Mouse (Mus musculus): ENCODE results near the gene Ints1. TPM values are rescaled to one million over a fixed set of nuclear protein-coding genes. Genes with fewer than 3 reads are reported as not detected.

The Ints1 gene
- polyA plus RNA-seq, 1 experiment from 2014 or later, result 35.4 TPM

- WGBS, result 75% methylated on average over 7 of the region's 7 CpGs
- no peaks in the 10 kb centered on the region for H3K36me3 ChIP-seq (ENCODE audit: control insufficient read depth, insufficient read depth, low read length)
These were observed 56.5 kb downstream of the Ints1 start for GRCm38 (mm10) chr5:139718949-139719348.

GRCm38 (mm10) chr5:139718540-139718939 lies 56.9 kb downstream of the Ints1 start:
- Histone ChIP-seq H3K4me2 (ENCODE audit: low read depth, low read length) (no peak overlapping the region), H3K9me3 (ENCODE audit: control insufficient read depth, low read length) (no peaks in the 10 kb centered on the region), H3K4me3 (ENCODE audit: low read depth, low read length) (no peak overlapping the region), H3K27ac (ENCODE audit: low read depth, low read length) (no peak overlapping the region), H3K27me3 (ENCODE audit: control insufficient read depth, insufficient read depth, low read length) (no peaks in the 10 kb centered on the region), H3K36me3 (ENCODE audit: control insufficient read depth, insufficient read depth, low read length) (no peaks in the 10 kb centered on the region), H3K9ac (replicated peaks; ENCODE audit: low read depth, low read length) (no peak overlapping the region), H3K4me1 (ENCODE audit: control insufficient read depth, insufficient read depth, low read length) (no peaks in the 10 kb centered on the region)
- 56% methylated on average over 6 of the region's 6 CpGs for WGBS
- ATAC-seq (ENCODE audit: low read depth), result no peak

More at GRCm38 (mm10) chr5:139718949-139719348, 56.5 kb downstream of the Ints1 start:
- Histone ChIP-seq H3K9ac (replicated peaks; ENCODE audit: low read depth, low read length) (no peak overlapping the region), H3K4me3 (ENCODE audit: low read depth, low read length) (no peak overlapping the region), H3K9me3 (ENCODE audit: control insufficient read depth, low read length) (no peaks in the 10 kb centered on the region), H3K4me1 (ENCODE audit: control insufficient read depth, insufficient read depth, low read length) (no peaks in the 10 kb centered on the region), H3K27me3 (ENCODE audit: control insufficient read depth, insufficient read depth, low read length) (no peaks in the 10 kb centered on the region), H3K27ac (ENCODE audit: low read depth, low read length) (no peak overlapping the region), H3K4me2 (ENCODE audit: low read depth, low read length) (no peak overlapping the region)
- ATAC-seq (ENCODE audit: low read depth), result no peak

GRCm38 (mm10) chr5:139717723-139718122 lies 57.8 kb downstream of the Ints1 start:
- H3K9me3 ChIP-seq (ENCODE audit: control insufficient read depth, low read length), result no peaks in the 10 kb centered on the region
- 100% methylated on average over 2 of the region's 2 CpGs for WGBS
- no peaks in the 10 kb centered on the region for H3K36me3 ChIP-seq (ENCODE audit: control insufficient read depth, insufficient read depth, low read length)
- no peak overlapping the region for H3K9ac ChIP-seq (replicated peaks; ENCODE audit: low read depth, low read length)
- no peak overlapping the region for H3K4me2 ChIP-seq (ENCODE audit: low read depth, low read length)
- no peak overlapping the region for H3K4me3 ChIP-seq (ENCODE audit: low read depth, low read length)
- H3K27ac ChIP-seq (ENCODE audit: low read depth, low read length), result no peak overlapping the region
- no peak for ATAC-seq (ENCODE audit: low read depth)
- no peaks in the 10 kb centered on the region for H3K4me1 ChIP-seq (ENCODE audit: control insufficient read depth, insufficient read depth, low read length)
- no peaks in the 10 kb centered on the region for H3K27me3 ChIP-seq (ENCODE audit: control insufficient read depth, insufficient read depth, low read length)

DNA sequence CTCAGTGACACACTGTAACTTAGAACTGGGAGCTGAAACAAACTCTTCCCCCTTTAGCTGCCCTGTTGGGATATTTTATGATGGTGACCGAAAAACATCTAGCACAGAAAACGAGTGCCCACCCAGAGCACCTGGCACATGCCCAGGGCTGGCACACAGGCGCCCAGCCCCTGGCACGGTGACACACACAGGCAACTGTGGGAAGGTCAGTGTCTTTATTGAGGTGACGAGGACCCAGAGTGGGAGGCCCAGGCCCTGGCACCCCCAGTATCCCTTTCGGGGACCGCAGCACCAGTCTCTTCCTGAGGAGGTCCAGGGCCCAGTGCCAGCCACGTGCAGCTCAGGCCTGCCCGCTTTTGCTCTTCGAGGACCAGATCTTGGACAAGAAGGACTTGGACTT lies 69.0 kb downstream of the Ints1 start:
- Histone ChIP-seq H3K27ac (ENCODE audit: low read depth, low read length) (no peak overlapping the region), H3K4me1 (ENCODE audit: control insufficient read depth, insufficient read depth, low read length) (no peaks in the 10 kb centered on the region), H3K9me3 (ENCODE audit: control insufficient read depth, low read length) (no peaks in the 10 kb centered on the region), H3K4me3 (ENCODE audit: low read depth, low read length) (no peak overlapping the region), H3K9ac (replicated peaks; ENCODE audit: low read depth, low read length) (no peak overlapping the region), H3K27me3 (ENCODE audit: control insufficient read depth, insufficient read depth, low read length) (no peaks in the 10 kb centered on the region), H3K36me3 (ENCODE audit: control insufficient read depth, insufficient read depth, low read length) (no peaks in the 10 kb centered on the region), H3K4me2 (ENCODE audit: low read depth, low read length) (no peak overlapping the region)
- ATAC-seq (ENCODE audit: low read depth), result no peak
- WGBS, result 94% methylated on average over 10 of the region's 10 CpGs

- ATAC-seq (ENCODE audit: low read depth), result no peak
These were observed 72.6 kb downstream of the Ints1 start for GRCm38 (mm10) chr5:139702905-139703304.

GRCm38 (mm10) chr5:139702236-139702635 lies 73.2 kb downstream of the Ints1 start:
- no peaks in the 10 kb centered on the region for H3K36me3 ChIP-seq (ENCODE audit: control insufficient read depth, insufficient read depth, low read length)
- no peaks in the 10 kb centered on the region for H3K9me3 ChIP-seq (ENCODE audit: control insufficient read depth, low read length)
- no peak overlapping the region for H3K4me3 ChIP-seq (ENCODE audit: low read depth, low read length)
- no peaks in the 10 kb centered on the region for H3K4me1 ChIP-seq (ENCODE audit: control insufficient read depth, insufficient read depth, low read length)
- WGBS, result 73% methylated on average over 9 of the region's 10 CpGs
- H3K27me3 ChIP-seq (ENCODE audit: control insufficient read depth, insufficient read depth, low read length), result no peaks in the 10 kb centered on the region
- H3K9ac ChIP-seq (replicated peaks; ENCODE audit: low read depth, low read length), result no peak overlapping the region
- no peak overlapping the region for H3K4me2 ChIP-seq (ENCODE audit: low read depth, low read length)
- ATAC-seq (ENCODE audit: low read depth), result no peak
- no peak overlapping the region for H3K27ac ChIP-seq (ENCODE audit: low read depth, low read length)

More at GRCm38 (mm10) chr5:139702905-139703304, 72.6 kb downstream of the Ints1 start:
- H3K27me3 ChIP-seq (ENCODE audit: control insufficient read depth, insufficient read depth, low read length), result no peaks in the 10 kb centered on the region
- H3K36me3 ChIP-seq (ENCODE audit: control insufficient read depth, insufficient read depth, low read length), result no peaks in the 10 kb centered on the region
- no peak overlapping the region for H3K4me3 ChIP-seq (ENCODE audit: low read depth, low read length)
- no peak overlapping the region for H3K9ac ChIP-seq (replicated peaks; ENCODE audit: low read depth, low read length)
- no peak overlapping the region for H3K27ac ChIP-seq (ENCODE audit: low read depth, low read length)
- no peak overlapping the region for H3K4me2 ChIP-seq (ENCODE audit: low read depth, low read length)
- H3K4me1 ChIP-seq (ENCODE audit: control insufficient read depth, insufficient read depth, low read length), result no peaks in the 10 kb centered on the region
- 70% methylated on average over 2 of the region's 2 CpGs for WGBS
- no peaks in the 10 kb centered on the region for H3K9me3 ChIP-seq (ENCODE audit: control insufficient read depth, low read length)

Small RNA genes lying within 50 kb of the gene (microRNA-seq; reads per million reads assigned to microRNA genes)
- not detected for gene Mir7037

Other genes with a start within 250 kb of the Ints1 start
- gene Uncx, start 232.2 kb downstream of the Ints1 start, polyA plus RNA-seq (2014; fragmentation: Nextera tagmentation; extraction: Ambion mirVana), result 33.4 and 39.8 TPM in 2 replicates
- 9.1 and 9.4 TPM in 2 replicates for gene Micall2, start 39.3 kb downstream of the Ints1 start, polyA plus RNA-seq (2014; fragmentation: Nextera tagmentation; extraction: Ambion mirVana)
- 5.7 and 8.9 TPM in 2 replicates for gene Mafk, start 15.8 kb upstream of the Ints1 start, polyA plus RNA-seq (2014; fragmentation: Nextera tagmentation; extraction: Ambion mirVana)
- 0.23 TPM in 1 of 2 replicates, not detected in the other for gene Tmem184a, start 44.2 kb upstream of the Ints1 start, polyA plus RNA-seq (2014; fragmentation: Nextera tagmentation; extraction: Ambion mirVana)
- not detected in 2 replicates for gene Gm26938, start 50.7 kb upstream of the Ints1 start, polyA plus RNA-seq (2014; fragmentation: Nextera tagmentation; extraction: Ambion mirVana)
- 71.1 TPM in 2 replicates for gene Psmg3, start 51.2 kb upstream of the Ints1 start, polyA plus RNA-seq (2014; fragmentation: Nextera tagmentation; extraction: Ambion mirVana)
- 4.7 and 5.1 TPM in 2 replicates for gene Elfn1, start 132.3 kb upstream of the Ints1 start, polyA plus RNA-seq (2014; fragmentation: Nextera tagmentation; extraction: Ambion mirVana)